Mouse (Mus musculus) midbrain, embryonic 12.5 days (tissue): Measurements from ENCODE around the gene Prex1. TPM values are rescaled to one million over a fixed set of nuclear protein-coding genes. Genes with fewer than 3 reads are reported as not detected.

Experiments used
- ATAC-seq: fragments of 200-750 bp; cut with Nextera tagmentation; 2 replicates; pipeline ENCODE4 v1.8.0; 2017; ENCODE audit warnings: low read depth, moderate TSS enrichment, moderate library complexity; ENCODE audit not compliant: low FRiP score
- H3K27ac ChIP-seq: fragments of 300-500 bp; sonication (generic); replicated peaks from 2 replicates; pipeline ENCODE4 v1.5.1; 2016; ENCODE audit warnings: mild to moderate bottlenecking
- H3K27me3 ChIP-seq: fragments of 300-500 bp; sonication (generic); 2 replicates; pipeline ENCODE4 v1.6.1; 2016; ENCODE audit warnings: mild to moderate bottlenecking
- H3K36me3 ChIP-seq: fragments of 300-500 bp; sonication (generic); 2 replicates; pipeline ENCODE4 v1.6.1; 2016
- H3K4me1 ChIP-seq: fragments of 300-500 bp; sonication (generic); 2 replicates; pipeline ENCODE4 v1.6.1; 2016
- H3K4me2 ChIP-seq: fragments of 300-500 bp; sonication (generic); replicated peaks from 2 replicates; pipeline ENCODE4 v1.6.1; 2016; ENCODE audit warnings: mild to moderate bottlenecking, moderate library complexity
- H3K4me3 ChIP-seq: fragments of 300-500 bp; sonication (generic); 2 replicates; pipeline ENCODE4 v1.5.1; 2016; ENCODE audit warnings: mild to moderate bottlenecking
- H3K9ac ChIP-seq: fragments of 300-500 bp; sonication (generic); replicated peaks from 2 replicates; pipeline ENCODE4 v1.6.1; 2016; ENCODE audit warnings: mild to moderate bottlenecking, moderate library complexity
- H3K9me3 ChIP-seq: fragments of 300-500 bp; sonication (generic); 2 replicates; pipeline ENCODE4 v1.6.1; 2016; ENCODE audit warnings: mild to moderate bottlenecking
- WGBS: fragments of 180-500 bp; shearing (Covaris S2); methylation state at CpG from one replicate; pipeline ENCODE4 v1.1.7; 2016; 5-methylcytosine and 5-hydroxymethylcytosine counted together
- polyA plus RNA-seq: library from polyadenylated mRNA; unstranded; fragments of >200 nt; fragmentation: Nextera tagmentation; extraction: Ambion mirVana; gene quantifications from 2 replicates; pipeline ENCODE4 v1.2.1, GENCODE M21; 2016

The Prex1 gene
- polyA plus RNA-seq, 1 experiment from 2014 or later = 26.2 TPM

GRCm38 (mm10) chr2:166666175-166666574, 47.5 kb downstream of the Prex1 start:
- WGBS = 91% methylated on average over 13 of the region's 13 CpGs
- Histone ChIP-seq H3K4me3 (no peak overlapping the region), H3K36me3 (no peaks in the 10 kb centered on the region), H3K27ac (no peak overlapping the region), H3K9me3 (no peaks in the 10 kb centered on the region), H3K9ac (no peak overlapping the region), H3K4me2 (no peak overlapping the region), H3K4me1 (peaks cover 78% of the 10 kb centered on the region), H3K27me3 (no peaks in the 10 kb centered on the region)
- ATAC-seq = no peak

GRCm38 (mm10) chr2:166665244-166665922, 48.2 kb downstream of the Prex1 start:
- Histone ChIP-seq H3K9me3 (no peaks in the 10 kb centered on the region), H3K4me3 (no peak overlapping the region), H3K27ac (no peak overlapping the region), H3K4me2 (no peak overlapping the region), H3K9ac (no peak overlapping the region), H3K4me1 (peaks cover 70% of the 10 kb centered on the region), H3K27me3 (no peaks in the 10 kb centered on the region), H3K36me3 (no peaks in the 10 kb centered on the region)
- 84% methylated on average over 6 of the region's 6 CpGs for WGBS
- ATAC-seq = no peak

GRCm38 (mm10) chr2:166664506-166664905, 49.1 kb downstream of the Prex1 start:
- Histone ChIP-seq H3K9me3 (no peaks in the 10 kb centered on the region), H3K36me3 (no peaks in the 10 kb centered on the region), H3K27ac (no peak overlapping the region), H3K9ac (no peak overlapping the region), H3K4me2 (no peak overlapping the region), H3K27me3 (no peaks in the 10 kb centered on the region), H3K4me1 (peaks cover 61% of the 10 kb centered on the region), H3K4me3 (no peak overlapping the region)
- WGBS = 70% methylated on average over 15 of the region's 15 CpGs
- ATAC-seq = no peak

GRCm38 (mm10) chr2:166663250-166663961, 50.2 kb downstream of the Prex1 start:
- Histone ChIP-seq H3K9me3 (no peaks in the 10 kb centered on the region), H3K36me3 (no peaks in the 10 kb centered on the region), H3K4me2 (0 out of 2 replicates have a peak overlapping the region, but pooled peaks have one; percentile 16), H3K27me3 (no peaks in the 10 kb centered on the region), H3K4me1 (peaks cover 55% of the 10 kb centered on the region), H3K9ac (no peak overlapping the region), H3K4me3 (no peak overlapping the region), H3K27ac (peak overlapping the region; percentile 61)
- 54% methylated on average over 9 of the region's 9 CpGs for WGBS
- ATAC-seq = 0 out of 2 replicates have a peak, but pooled peaks have one; percentile 41

- H3K36me3 ChIP-seq = no peaks in the 10 kb centered on the region
- 0 out of 2 replicates have a peak overlapping the region, but pooled peaks have one; percentile 16 for H3K4me2 ChIP-seq
- no peaks in the 10 kb centered on the region for H3K9me3 ChIP-seq
- no peak overlapping the region for H3K4me3 ChIP-seq
- no peak for ATAC-seq
- H3K4me1 ChIP-seq = peaks cover 55% of the 10 kb centered on the region
- H3K9ac ChIP-seq = no peak overlapping the region
- 62% methylated on average over 6 of the region's 6 CpGs for WGBS
- H3K27ac ChIP-seq = peak overlapping the region; percentile 61
- no peaks in the 10 kb centered on the region for H3K27me3 ChIP-seq
These were observed 51.0 kb downstream of the Prex1 start for GRCm38 (mm10) chr2:166662595-166663160.

GRCm38 (mm10) chr2:166661971-166662370, 51.7 kb downstream of the Prex1 start:
- 69% methylated on average over 3 of the region's 3 CpGs for WGBS
- peak overlapping the region; percentile 8; the same call in 1 of the 2 replicates for H3K27ac ChIP-seq
- H3K27me3 ChIP-seq = no peaks in the 10 kb centered on the region
- no peak overlapping the region for H3K4me2 ChIP-seq
- H3K4me3 ChIP-seq = no peak overlapping the region
- no peak overlapping the region for H3K9ac ChIP-seq
- H3K4me1 ChIP-seq = peaks cover 55% of the 10 kb centered on the region
- no peaks in the 10 kb centered on the region for H3K9me3 ChIP-seq
- H3K36me3 ChIP-seq = no peaks in the 10 kb centered on the region
- ATAC-seq = no peak

GRCm38 (mm10) chr2:166661498-166661897, 52.1 kb downstream of the Prex1 start:
- peak overlapping the region; percentile 8; the same call in 1 of the 2 replicates for H3K27ac ChIP-seq
- H3K36me3 ChIP-seq = no peaks in the 10 kb centered on the region
- ATAC-seq = no peak
- WGBS = 74% methylated on average over 12 of the region's 12 CpGs
- no peaks in the 10 kb centered on the region for H3K9me3 ChIP-seq
- no peak overlapping the region for H3K4me3 ChIP-seq
- no peak overlapping the region for H3K9ac ChIP-seq
- H3K4me1 ChIP-seq = peaks cover 60% of the 10 kb centered on the region
- no peak overlapping the region for H3K4me2 ChIP-seq
- H3K27me3 ChIP-seq = no peaks in the 10 kb centered on the region

GRCm38 (mm10) chr2:166658380-166658779, 55.3 kb downstream of the Prex1 start:
- no peak for ATAC-seq
- Histone ChIP-seq H3K9ac (no peak overlapping the region), H3K27ac (peak overlapping the region; percentile 86), H3K36me3 (no peaks in the 10 kb centered on the region), H3K27me3 (no peaks in the 10 kb centered on the region), H3K4me3 (no peak overlapping the region), H3K9me3 (no peaks in the 10 kb centered on the region), H3K4me2 (no peak overlapping the region), H3K4me1 (peaks cover 68% of the 10 kb centered on the region)
- WGBS = 83% methylated on average over 3 of the region's 3 CpGs

GRCm38 (mm10) chr2:166657451-166658011, 56.1 kb downstream of the Prex1 start:
- Histone ChIP-seq H3K27me3 (no peaks in the 10 kb centered on the region), H3K9me3 (no peaks in the 10 kb centered on the region), H3K36me3 (no peaks in the 10 kb centered on the region), H3K9ac (no peak overlapping the region), H3K4me1 (peaks cover 61% of the 10 kb centered on the region), H3K4me2 (no peak overlapping the region), H3K27ac (peak overlapping the region; percentile 86), H3K4me3 (no peak overlapping the region)
- WGBS = 26% methylated on average over 10 of the region's 10 CpGs
- ATAC-seq = peak; percentile 16; the same call in 1 of the 2 replicates

GRCm38 (mm10) chr2:166656630-166657029, 57.0 kb downstream of the Prex1 start:
- Histone ChIP-seq H3K4me3 (0 out of 2 replicates have a peak overlapping the region, but pooled peaks have one; percentile 13), H3K9ac (no peak overlapping the region), H3K27ac (peak overlapping the region; percentile 86), H3K9me3 (no peaks in the 10 kb centered on the region), H3K27me3 (no peaks in the 10 kb centered on the region), H3K4me2 (peak overlapping the region; percentile 36), H3K36me3 (no peaks in the 10 kb centered on the region), H3K4me1 (peaks cover 52% of the 10 kb centered on the region)
- 44% methylated on average over 4 of the region's 4 CpGs for WGBS
- no peak for ATAC-seq

GRCm38 (mm10) chr2:166655727-166656520, 57.7 kb downstream of the Prex1 start:
- Histone ChIP-seq H3K27me3 (no peaks in the 10 kb centered on the region), H3K4me2 (peak overlapping the region; percentile 36), H3K9me3 (no peaks in the 10 kb centered on the region), H3K9ac (no peak overlapping the region), H3K4me3 (peak overlapping the region; percentile 13; the same call in 1 of the 2 replicates), H3K4me1 (peaks cover 49% of the 10 kb centered on the region), H3K36me3 (no peaks in the 10 kb centered on the region), H3K27ac (peak overlapping the region; percentile 86)
- WGBS = 58% methylated on average over 11 of the region's 11 CpGs
- ATAC-seq = no peak
